Mouse (Mus musculus) megakaryocyte, embryonic 14.5 days (primary cell): ENCODE results near the gene Mmrn2.

ENCODE experiments used
- FLI1 ChIP-seq: IDR thresholded peaks from 2 replicates; pipeline ENCODE4 v1.6.1; 2012; ENCODE audit warnings: low read length, inconsistent platforms, mixed read lengths
- GATA1 ChIP-seq: IDR thresholded peaks from 3 replicates; pipeline ENCODE4 v1.6.1; 2012; ENCODE audit warnings: mixed read lengths, low read length, inconsistent platforms, borderline replicate concordance

GRCm38 (mm10) chr14:34446624-34447023 is 71.4 kb downstream of the Mmrn2 start:
- TF ChIP-seq GATA1 (no peak), FLI1 (no peak)
